Mouse (Mus musculus) ES-Bruce4 (cell line): Measurements from ENCODE around the gene Cct8l1. TPM values are rescaled to one million over a fixed set of nuclear protein-coding genes. Genes with fewer than 3 reads are reported as not detected.

Experiments used
- H3K27ac ChIP-seq: 2 replicates; pipeline ENCODE4 v1.5.1; 2012; ENCODE audit warnings: low read length, inconsistent platforms; ENCODE audit not compliant: insufficient read depth
- H3K27me3 ChIP-seq: 2 replicates; pipeline ENCODE4 v1.6.1; 2012; ENCODE audit warnings: mild to moderate bottlenecking, low read length, inconsistent platforms; ENCODE audit not compliant: control insufficient read depth, poor library complexity, insufficient read depth, severe bottlenecking
- H3K36me3 ChIP-seq: 2 replicates; pipeline ENCODE4 v1.6.1; 2012; ENCODE audit warnings: inconsistent platforms, mild to moderate bottlenecking, low read length, moderate library complexity; ENCODE audit not compliant: control insufficient read depth, poor library complexity, insufficient read depth, severe bottlenecking
- H3K4me1 ChIP-seq: one replicate; pipeline ENCODE4 v1.8.1; 2011; ENCODE audit warnings: low read length; ENCODE audit not compliant: control insufficient read depth, insufficient read depth
- H3K4me3 ChIP-seq: 2 replicates; pipeline ENCODE4 v1.5.1; 2011; ENCODE audit warnings: low read depth, mild to moderate bottlenecking, low read length
- H3K9ac ChIP-seq: 2 replicates; pipeline ENCODE4 v1.6.1; 2012; ENCODE audit warnings: low read depth, mild to moderate bottlenecking, inconsistent platforms; ENCODE audit not compliant: poor library complexity, severe bottlenecking
- H3K9me3 ChIP-seq: replicated peaks from 2 replicates; pipeline ENCODE4 v1.6.1; 2012; ENCODE audit warnings: mild to moderate bottlenecking, low read length, inconsistent platforms; ENCODE audit not compliant: control insufficient read depth, poor library complexity, insufficient read depth, severe bottlenecking
- CTCF ChIP-seq: IDR thresholded peaks from one replicate; pipeline ENCODE4 v1.8.1; 2011; ENCODE audit warnings: low read depth, low read length
- EP300 ChIP-seq: IDR thresholded peaks from 2 replicates; pipeline ENCODE4 v1.6.1; 2011; ENCODE audit warnings: low read depth, low read length; ENCODE audit not compliant: insufficient read depth
- POLR2A ChIP-seq: IDR thresholded peaks from one replicate; pipeline ENCODE4 v1.8.1; 2011; ENCODE audit warnings: low read length; ENCODE audit not compliant: insufficient read depth
- polyA plus RNA-seq: library from polyadenylated mRNA; stranded (reverse); fragments of >200 nt; gene quantifications from 2 replicates; pipeline ENCODE4 v1.2.4, GENCODE M21; 2011; ENCODE audit warnings: low read depth; ENCODE audit not compliant: missing spikeins, insufficient read depth, insufficient read length

Cct8l1 gene
- polyA plus RNA-seq, 1 experiment: not detected

DNA sequence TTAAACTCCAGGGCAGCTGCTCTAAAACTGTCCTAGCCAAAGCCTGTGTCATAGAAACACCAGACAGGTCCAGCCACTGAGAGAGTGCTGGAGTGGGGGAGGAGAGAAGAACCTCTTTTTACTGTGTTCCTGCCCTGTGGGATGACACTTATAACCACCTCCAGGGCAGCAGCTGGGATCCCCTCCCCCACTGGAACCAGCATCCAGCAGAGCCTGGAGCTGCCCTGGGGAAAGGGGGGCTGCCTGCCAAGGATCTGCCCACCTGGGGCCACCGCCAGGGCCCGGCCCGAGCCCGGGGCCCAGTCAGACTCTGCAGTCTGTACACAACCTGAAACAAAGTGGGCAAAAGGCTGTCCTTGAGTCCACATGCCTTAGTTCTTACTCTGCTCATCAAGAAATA, 11.1 kb downstream of the Cct8l1 start:
- Histone ChIP-seq H3K9ac (no peak overlapping the region), H3K27me3 (no peaks in the 10 kb centered on the region), H3K4me3 (no peak overlapping the region), H3K9me3 (no peaks in the 10 kb centered on the region), H3K27ac (peak overlapping the region; percentile 65), H3K36me3 (no peaks in the 10 kb centered on the region), H3K4me1 (peaks cover 5% of the 10 kb centered on the region)
- TF ChIP-seq EP300 (0 out of 2 replicates have a peak, but pooled peaks have one; percentile 76), CTCF (no peak), POLR2A (no peak)

DNA sequence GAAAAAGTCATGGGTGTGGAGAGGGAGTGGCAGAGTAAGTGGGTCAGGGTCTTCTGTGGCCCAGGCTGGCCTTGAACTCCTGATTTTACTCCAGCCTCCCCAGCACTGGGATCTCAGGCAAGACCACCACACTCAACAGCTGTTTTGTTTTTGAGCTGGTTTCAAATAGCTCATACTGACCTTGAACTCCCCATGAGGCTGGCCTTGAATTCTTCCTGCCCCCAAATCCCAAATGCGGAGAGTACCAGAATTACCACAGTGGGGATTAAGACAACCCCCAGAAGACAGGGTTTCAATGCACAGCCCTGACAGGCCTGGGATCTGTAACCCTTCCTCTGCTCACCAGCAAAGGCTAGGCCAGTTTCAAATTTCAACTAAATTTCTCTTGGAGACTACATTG, 12.1 kb downstream of the Cct8l1 start:
- no peaks in the 10 kb centered on the region for H3K9me3 ChIP-seq
- H3K27me3 ChIP-seq: no peaks in the 10 kb centered on the region
- H3K36me3 ChIP-seq: no peaks in the 10 kb centered on the region
- peaks cover 5% of the 10 kb centered on the region for H3K4me1 ChIP-seq
- H3K27ac ChIP-seq: peak overlapping the region; percentile 65
- no peak overlapping the region; the same call in 1 of the 2 replicates for H3K9ac ChIP-seq
- H3K4me3 ChIP-seq: peak overlapping the region; percentile 13; the same call in 1 of the 2 replicates
- TF ChIP-seq CTCF (no peak), POLR2A (no peak), EP300 (no peak)

DNA sequence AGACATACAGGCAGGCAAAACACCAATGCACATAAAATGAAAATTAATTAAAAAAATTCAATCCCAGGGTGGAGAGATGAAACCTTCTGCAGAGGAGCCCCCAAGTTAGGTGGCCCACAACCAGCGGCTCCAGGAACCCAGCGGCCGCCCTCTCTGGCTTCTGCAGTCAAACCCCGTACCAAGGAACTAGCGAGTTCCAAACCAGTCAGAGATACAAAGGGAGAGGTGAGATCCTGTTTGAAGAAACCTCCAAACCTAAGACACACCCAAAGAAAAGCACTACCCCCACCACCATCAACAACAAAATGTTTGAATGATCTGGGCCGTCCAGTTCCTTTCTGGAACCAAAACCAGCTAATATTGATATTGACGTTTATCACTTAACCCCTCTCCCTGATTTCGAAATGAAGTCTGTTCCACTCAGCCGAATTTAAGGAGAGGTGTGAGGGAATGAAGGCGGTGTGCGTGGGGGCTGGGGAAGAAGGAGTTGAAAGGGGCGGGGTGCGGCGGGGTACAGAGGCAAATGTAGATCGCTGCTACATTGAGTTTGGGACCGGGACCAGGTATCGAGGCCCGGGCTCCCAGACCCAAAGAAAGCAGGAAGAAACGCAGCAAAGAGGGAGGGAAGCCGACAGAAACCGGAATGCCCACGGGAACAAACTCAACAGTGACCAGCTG, 13.1 kb downstream of the Cct8l1 start:
- no peak for TF ChIP-seq CTCF
- TF ChIP-seq POLR2A: no peak
- TF ChIP-seq EP300: no peak
- H3K4me1 ChIP-seq: peaks cover 5% of the 10 kb centered on the region
- peak overlapping the region; percentile 87 for H3K4me3 ChIP-seq
- peak overlapping the region; percentile 69 for H3K9ac ChIP-seq
- no peaks in the 10 kb centered on the region for H3K9me3 ChIP-seq
- no peaks in the 10 kb centered on the region for H3K36me3 ChIP-seq
- H3K27me3 ChIP-seq: no peaks in the 10 kb centered on the region
- H3K27ac ChIP-seq: peak overlapping the region; percentile 60

DNA sequence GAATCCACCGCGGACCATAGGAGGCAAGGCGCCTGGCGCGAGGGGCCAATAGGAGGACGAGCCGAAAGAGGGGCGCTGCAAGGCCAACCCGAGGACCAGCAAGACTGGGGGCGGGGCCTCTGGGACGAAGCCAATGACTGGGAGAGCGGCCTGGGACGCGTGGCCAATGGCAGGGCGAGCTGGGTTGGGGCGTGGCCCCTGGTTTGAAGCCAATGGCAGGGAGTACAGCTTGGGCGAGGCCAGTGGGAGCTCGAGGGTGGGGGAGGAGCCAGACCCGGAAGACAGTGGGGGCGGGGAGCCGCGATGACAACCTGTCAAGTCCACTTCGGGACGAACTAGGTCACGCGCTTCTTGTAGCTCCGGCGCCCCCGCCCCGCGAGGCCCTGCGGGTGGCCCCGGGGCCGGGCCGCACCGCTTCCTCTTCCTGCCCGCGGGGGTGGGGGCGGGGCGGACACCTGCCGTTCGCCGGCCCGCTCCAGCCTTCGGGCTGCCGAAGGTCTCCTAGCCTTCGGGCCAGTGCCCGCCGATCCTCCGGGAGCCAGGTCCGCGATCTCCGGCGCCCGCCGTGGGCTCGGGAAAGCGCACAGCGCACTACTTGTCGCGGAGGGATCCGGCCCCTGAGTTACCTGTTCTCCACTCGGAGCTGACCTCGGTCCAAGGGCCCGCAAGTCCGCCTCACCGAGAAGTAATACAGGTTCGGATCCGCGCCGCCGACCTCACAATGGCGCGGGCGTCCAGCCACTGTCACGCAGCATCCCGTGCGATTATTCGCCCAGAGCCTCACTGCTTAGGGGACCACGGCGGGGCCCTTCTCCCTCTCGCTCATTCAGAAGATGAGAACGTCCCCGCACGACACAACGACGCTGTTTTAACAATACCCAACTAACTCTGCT, 13.9 kb downstream of the Cct8l1 start:
- Histone ChIP-seq H3K27ac (peak overlapping the region; percentile 60), H3K9ac (peak overlapping the region; percentile 82), H3K9me3 (no peaks in the 10 kb centered on the region), H3K4me1 (peaks cover 5% of the 10 kb centered on the region), H3K4me3 (peak overlapping the region; percentile 87), H3K36me3 (no peaks in the 10 kb centered on the region), H3K27me3 (no peaks in the 10 kb centered on the region)
- TF ChIP-seq POLR2A (no peak), EP300 (peak; percentile 74)

DNA sequence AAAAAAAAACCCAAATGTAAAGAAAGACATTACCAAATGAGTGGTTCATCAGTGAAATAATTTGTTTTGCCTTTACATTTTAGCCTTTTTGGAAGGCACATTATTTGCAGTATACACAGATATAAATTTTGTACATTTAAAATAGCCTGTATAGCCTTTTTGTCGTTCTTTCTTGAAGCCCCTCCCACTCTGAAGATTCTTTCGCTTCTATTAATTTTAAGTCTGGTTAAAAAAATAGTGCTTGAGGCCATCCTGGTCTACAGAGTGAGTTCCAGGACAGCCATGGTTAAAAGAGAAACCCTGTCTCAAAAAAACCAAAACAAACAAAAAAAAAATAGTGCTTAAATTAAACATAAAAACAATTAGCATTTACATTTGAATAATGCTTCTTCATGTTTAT, 14.8 kb downstream of the Cct8l1 start:
- peaks cover 5% of the 10 kb centered on the region for H3K4me1 ChIP-seq
- no peak for TF ChIP-seq POLR2A
- TF ChIP-seq CTCF: no peak
- TF ChIP-seq EP300: no peak
- no peak overlapping the region for H3K27ac ChIP-seq
- H3K36me3 ChIP-seq: no peaks in the 10 kb centered on the region
- H3K9me3 ChIP-seq: no peaks in the 10 kb centered on the region
- peak overlapping the region; percentile 82 for H3K9ac ChIP-seq
- no peak overlapping the region for H3K4me3 ChIP-seq
- H3K27me3 ChIP-seq: no peaks in the 10 kb centered on the region
